Comparison of ENCODE assay signal across 13 mouse cellular contexts in the genomic region with DNA sequence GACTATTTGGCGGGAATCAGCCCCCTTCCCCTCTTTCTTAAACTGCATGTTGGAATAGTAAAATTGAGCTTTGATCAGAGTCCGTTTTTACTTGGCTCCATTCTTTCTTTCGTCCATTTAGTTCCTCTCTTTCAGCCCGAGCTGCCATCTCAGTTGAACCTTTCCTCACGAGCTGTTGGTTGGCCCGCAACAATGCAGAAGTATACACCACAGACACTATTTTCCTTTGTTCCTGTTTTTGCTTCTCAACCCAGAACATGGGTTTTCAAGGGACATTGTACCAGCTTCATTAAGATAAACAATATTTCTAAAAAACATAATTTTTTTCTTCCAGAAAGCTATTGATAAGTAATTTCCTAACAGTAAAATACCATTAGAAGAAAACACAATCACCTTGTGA. TPM values are rescaled to one million over a fixed set of nuclear protein-coding genes. Genes with fewer than 3 reads are reported as not detected.
"Had no signal": no experiment of that assay in that cellular context is flagged by ENCODE, and none has a peak within 500 bp of the region (broad histone marks: within the 10 kb centered on the region; RNA-seq: fewer than 3 reads in every experiment).

No protein-coding gene starts in this region.

- DNase-seq: kidney, adult 11 months; kidney, adult 9 months; kidney, postnatal 36 days; layer of hippocampus, adult 9-11 months; left cerebral cortex, postnatal 4 days; lung, embryonic 14.5 days; midbrain, embryonic 14.5 days; retina, postnatal 1 day; right cerebral cortex, postnatal 4 days; spleen, adult 18-20 months; thymus, postnatal 4 days had no signal

RNA-seq across cellular contexts. Expression of gene Olfr695, which starts 4.7 kb away (rescaled TPM):
- total RNA-seq: layer of hippocampus, adult 18-20 months; left cerebral cortex, postnatal 10 days; left cerebral cortex, postnatal 4 days had no signal

RNA-seq across cellular contexts. Expression of gene Olfr694, which starts 19.8 kb away (rescaled TPM):
- total RNA-seq: layer of hippocampus, adult 18-20 months; left cerebral cortex, postnatal 10 days; left cerebral cortex, postnatal 4 days had no signal

RNA-seq across cellular contexts. Expression of gene Olfr697, which starts 30.8 kb away (rescaled TPM):
- total RNA-seq: layer of hippocampus, adult 18-20 months; left cerebral cortex, postnatal 10 days; left cerebral cortex, postnatal 4 days had no signal

RNA-seq across cellular contexts. Expression of gene Olfr693, which starts 31.1 kb away (rescaled TPM):
- total RNA-seq: layer of hippocampus, adult 18-20 months; left cerebral cortex, postnatal 10 days; left cerebral cortex, postnatal 4 days had no signal

RNA-seq across cellular contexts. Expression of gene Olfr698, which starts 43.7 kb away (rescaled TPM):
- total RNA-seq: layer of hippocampus, adult 18-20 months; left cerebral cortex, postnatal 10 days; left cerebral cortex, postnatal 4 days had no signal
